Mouse (Mus musculus) right cerebral cortex, postnatal 14 days (tissue): ENCODE measurements around the gene Npw.
"Not testable (repeated sequence)": the region's sequence is repeated elsewhere in the genome, so short reads cannot be mapped to it uniquely, and the experiment has no call there.

Experiments used
- DNase-seq: peaks from one replicate; pipeline ENCODE4 v3.0.0; 2022

Gene Npw

GRCm38 (mm10) chr17:24670246-24670844 is 12.1 kb upstream of the Npw start:
- DNase-seq, result no peak

GRCm38 (mm10) chr17:24669545-24670245 is 11.4 kb upstream of the Npw start, which contains the start of gene Zfp598:
Gene Zfp598 (plus strand): TSS chr17:24669687.
- DNase-seq, result peak; percentile 94

GRCm38 (mm10) chr17:24669214-24669544 is 10.9 kb upstream of the Npw start:
- DNase-seq, result not testable (repeated sequence)

- no peak for DNase-seq
These were observed 9.2 kb upstream of the Npw start for GRCm38 (mm10) chr17:24667416-24667815.

GRCm38 (mm10) chr17:24667011-24667410 is 8.8 kb upstream of the Npw start:
- DNase-seq, result not testable (repeated sequence)

- DNase-seq, result no peak
These were observed 3.3 kb downstream of the Npw start for GRCm38 (mm10) chr17:24654969-24655368.

GRCm38 (mm10) chr17:24653967-24654710 is 4.1 kb downstream of the Npw start:
- DNase-seq, result peak; percentile 62

- no peak for DNase-seq
These were observed 6.4 kb downstream of the Npw start for GRCm38 (mm10) chr17:24651835-24652234.

- no peak for DNase-seq
These were observed 7.5 kb downstream of the Npw start for GRCm38 (mm10) chr17:24650766-24651165.

- DNase-seq, result peak; percentile 36
These were observed 8.1 kb downstream of the Npw start, which contains the start of gene Slc9a3r2 for GRCm38 (mm10) chr17:24650070-24650616. Gene Slc9a3r2 (minus strand): TSS chr17:24650327.

- peak; percentile 33 for DNase-seq
These were observed 8.6 kb downstream of the Npw start for GRCm38 (mm10) chr17:24649581-24650069.

- no peak for DNase-seq
These were observed 9.4 kb downstream of the Npw start for GRCm38 (mm10) chr17:24648731-24649377.

- no peak for DNase-seq
These were observed 10.8 kb downstream of the Npw start for GRCm38 (mm10) chr17:24647493-24647892.

GRCm38 (mm10) chr17:24646381-24646780 is 11.9 kb downstream of the Npw start:
- DNase-seq, result no peak

GRCm38 (mm10) chr17:24645916-24646315 is 12.3 kb downstream of the Npw start:
- DNase-seq, result no peak

- DNase-seq, result no peak
These were observed 13.2 kb downstream of the Npw start for GRCm38 (mm10) chr17:24644875-24645721.

- DNase-seq, result no peak
These were observed 14.1 kb downstream of the Npw start for GRCm38 (mm10) chr17:24644030-24644715.

- no peak for DNase-seq
These were observed 15.4 kb downstream of the Npw start for GRCm38 (mm10) chr17:24642791-24643343.

GRCm38 (mm10) chr17:24641944-24642343 is 16.3 kb downstream of the Npw start:
- no peak for DNase-seq

- no peak for DNase-seq
These were observed 17.7 kb downstream of the Npw start for GRCm38 (mm10) chr17:24640581-24640980.

GRCm38 (mm10) chr17:24640119-24640518 is 18.1 kb downstream of the Npw start:
- DNase-seq, result no peak
